Mouse (Mus musculus): ENCODE measurements around the gene Tax1bp1. TPM values are rescaled to one million over a fixed set of nuclear protein-coding genes. Genes with fewer than 3 reads are reported as not detected.

Tax1bp1 gene
- total and polyA plus RNA-seq, 2 experiments: 16.2 to 121 TPM

GRCm38 (mm10) chr6:52730338-52730737 lies 16.8 kb downstream of the Tax1bp1 start:
- no peaks in the 10 kb centered on the region for H3K27me3 ChIP-seq (ENCODE audit: control insufficient read depth, insufficient read depth, low read length)
- H3K4me1 ChIP-seq (ENCODE audit: control insufficient read depth, insufficient read depth, low read length): no peaks in the 10 kb centered on the region; the same call in 1 of the 2 replicates
- H3K27ac ChIP-seq (replicated peaks; ENCODE audit: insufficient read depth, low read depth, low read length): no peak overlapping the region
- H3K36me3 ChIP-seq (ENCODE audit: control insufficient read depth, insufficient read depth, low read length): peaks cover 49% of the 10 kb centered on the region
- H3K4me3 ChIP-seq (ENCODE audit: insufficient read depth, low read depth, low read length): no peak overlapping the region
- 66% methylated on average over 4 of the region's 4 CpGs for WGBS
- peaks cover 17% of the 10 kb centered on the region; the same call in 1 of the 2 replicates for H3K79me2 ChIP-seq (ENCODE audit: control insufficient read depth, insufficient read depth, low read length)
- DNase-seq (ENCODE audit: extremely low read depth, low read depth, low spot score): no peak
- TF ChIP-seq CTCF (IDR thresholded peaks at IDR 0.05; ENCODE audit: low read depth, low read length) (no peak), POLR2A (IDR thresholded peaks at IDR 0.05; ENCODE audit: extremely low read depth, insufficient read depth, low read length) (no peak)
- H3K9ac ChIP-seq (ENCODE audit: low read depth, low read length): no peak overlapping the region

GRCm38 (mm10) chr6:52734630-52735029 lies 21.1 kb downstream of the Tax1bp1 start:
- Histone ChIP-seq H3K9ac (ENCODE audit: low read depth, low read length) (no peak overlapping the region), H3K4me1 (ENCODE audit: control insufficient read depth, insufficient read depth, low read length) (no peaks in the 10 kb centered on the region; the same call in 1 of the 2 replicates), H3K79me2 (ENCODE audit: control insufficient read depth, insufficient read depth, low read length) (peaks cover 9% of the 10 kb centered on the region; the same call in 1 of the 2 replicates), H3K27ac (replicated peaks; ENCODE audit: insufficient read depth, low read depth, low read length) (no peak overlapping the region), H3K36me3 (ENCODE audit: control insufficient read depth, insufficient read depth, low read length) (peaks cover 54% of the 10 kb centered on the region), H3K27me3 (ENCODE audit: control insufficient read depth, insufficient read depth, low read length) (no peaks in the 10 kb centered on the region), H3K4me3 (ENCODE audit: insufficient read depth, low read depth, low read length) (no peak overlapping the region)
- TF ChIP-seq CTCF (IDR thresholded peaks at IDR 0.05; ENCODE audit: low read depth, low read length): no peak
- 92% methylated on average over 2 of the region's 2 CpGs for WGBS
- no peak for DNase-seq (ENCODE audit: extremely low read depth, low read depth, low spot score)

- TF ChIP-seq CTCF (IDR thresholded peaks at IDR 0.05; ENCODE audit: low read depth, low read length): no peak
- no peak for TF ChIP-seq POLR2A (IDR thresholded peaks at IDR 0.05; ENCODE audit: extremely low read depth, insufficient read depth, low read length)
- Histone ChIP-seq H3K9ac (ENCODE audit: low read depth, low read length) (no peak overlapping the region), H3K36me3 (ENCODE audit: control insufficient read depth, insufficient read depth, low read length) (peaks cover 45% of the 10 kb centered on the region), H3K27me3 (ENCODE audit: control insufficient read depth, insufficient read depth, low read length) (no peaks in the 10 kb centered on the region), H3K79me2 (ENCODE audit: control insufficient read depth, insufficient read depth, low read length) (no peaks in the 10 kb centered on the region; the same call in 1 of the 2 replicates), H3K27ac (replicated peaks; ENCODE audit: insufficient read depth, low read depth, low read length) (no peak overlapping the region), H3K4me1 (ENCODE audit: control insufficient read depth, insufficient read depth, low read length) (no peaks in the 10 kb centered on the region), H3K4me3 (ENCODE audit: insufficient read depth, low read depth, low read length) (no peak overlapping the region)
- no peak for DNase-seq (ENCODE audit: extremely low read depth, low read depth, low spot score)
- 96% methylated on average over 5 of the region's 5 CpGs for WGBS
These were observed 39.3 kb downstream of the Tax1bp1 start for GRCm38 (mm10) chr6:52752832-52753231.

- no peak for DNase-seq (ENCODE audit: extremely low read depth, low read depth, low spot score)
- no peak overlapping the region for H3K27ac ChIP-seq (replicated peaks; ENCODE audit: insufficient read depth, low read depth, low read length)
- no peaks in the 10 kb centered on the region; the same call in 1 of the 2 replicates for H3K4me1 ChIP-seq (ENCODE audit: control insufficient read depth, insufficient read depth, low read length)
- 73% methylated on average over 7 of the region's 7 CpGs for whole genome bisulfite sequencing
- H3K36me3 ChIP-seq (ENCODE audit: control insufficient read depth, insufficient read depth, low read length): peaks cover 63% of the 10 kb centered on the region
- H3K27me3 ChIP-seq (ENCODE audit: control insufficient read depth, insufficient read depth, low read length): no peaks in the 10 kb centered on the region
- H3K9ac ChIP-seq (ENCODE audit: low read depth, low read length): no peak overlapping the region
- no peak overlapping the region for H3K4me3 ChIP-seq (ENCODE audit: insufficient read depth, low read depth, low read length)
- TF ChIP-seq POLR2A (IDR thresholded peaks at IDR 0.05; ENCODE audit: extremely low read depth, insufficient read depth, low read length): no peak
- no peaks in the 10 kb centered on the region for H3K79me2 ChIP-seq (ENCODE audit: control insufficient read depth, insufficient read depth, low read length)
These were observed 51.7 kb downstream of the Tax1bp1 start for GRCm38 (mm10) chr6:52765206-52765605.

- peaks cover 29% of the 10 kb centered on the region for H3K36me3 ChIP-seq (ENCODE audit: control insufficient read depth, insufficient read depth, low read length)
- WGBS: 87% methylated on average over 1 of the region's 1 CpGs
These were observed 57.3 kb downstream of the Tax1bp1 start for GRCm38 (mm10) chr6:52770789-52771188.

GRCm38 (mm10) chr6:52773132-52773531 lies 59.6 kb downstream of the Tax1bp1 start:
- no peaks in the 10 kb centered on the region for H3K27me3 ChIP-seq (ENCODE audit: control insufficient read depth, insufficient read depth, low read length)
- peaks cover 14% of the 10 kb centered on the region for H3K36me3 ChIP-seq (ENCODE audit: control insufficient read depth, insufficient read depth, low read length)
- 86% methylated on average over 5 of the region's 5 CpGs for WGBS
- TF ChIP-seq CTCF (IDR thresholded peaks at IDR 0.05; ENCODE audit: low read depth, low read length): no peak
- TF ChIP-seq POLR2A (IDR thresholded peaks at IDR 0.05; ENCODE audit: extremely low read depth, insufficient read depth, low read length): no peak
- H3K4me1 ChIP-seq (ENCODE audit: control insufficient read depth, insufficient read depth, low read length): no peaks in the 10 kb centered on the region
- H3K9ac ChIP-seq (ENCODE audit: low read depth, low read length): no peak overlapping the region
- H3K79me2 ChIP-seq (ENCODE audit: control insufficient read depth, insufficient read depth, low read length): no peaks in the 10 kb centered on the region
- no peak for DNase-seq (ENCODE audit: extremely low read depth, low read depth, low spot score)
- no peak overlapping the region for H3K27ac ChIP-seq (replicated peaks; ENCODE audit: insufficient read depth, low read depth, low read length)
- no peak overlapping the region for H3K4me3 ChIP-seq (ENCODE audit: insufficient read depth, low read depth, low read length)

More at GRCm38 (mm10) chr6:52770789-52771188, 57.3 kb downstream of the Tax1bp1 start:
- Histone ChIP-seq H3K79me2 (ENCODE audit: control insufficient read depth, insufficient read depth, low read length) (no peaks in the 10 kb centered on the region), H3K4me1 (ENCODE audit: control insufficient read depth, insufficient read depth, low read length) (no peaks in the 10 kb centered on the region), H3K27ac (replicated peaks; ENCODE audit: insufficient read depth, low read depth, low read length) (no peak overlapping the region), H3K9ac (ENCODE audit: low read depth, low read length) (no peak overlapping the region), H3K27me3 (ENCODE audit: control insufficient read depth, insufficient read depth, low read length) (no peaks in the 10 kb centered on the region), H3K4me3 (ENCODE audit: insufficient read depth, low read depth, low read length) (no peak overlapping the region)
- no peak for TF ChIP-seq POLR2A (IDR thresholded peaks at IDR 0.05; ENCODE audit: extremely low read depth, insufficient read depth, low read length)
- TF ChIP-seq CTCF (IDR thresholded peaks at IDR 0.05; ENCODE audit: low read depth, low read length): no peak
- no peak for DNase-seq (ENCODE audit: extremely low read depth, low read depth, low spot score)

Data from liver, adult 2 months (tissue).